8 mouse cellular contexts compared by ENCODE assay signal in the genomic region with DNA sequence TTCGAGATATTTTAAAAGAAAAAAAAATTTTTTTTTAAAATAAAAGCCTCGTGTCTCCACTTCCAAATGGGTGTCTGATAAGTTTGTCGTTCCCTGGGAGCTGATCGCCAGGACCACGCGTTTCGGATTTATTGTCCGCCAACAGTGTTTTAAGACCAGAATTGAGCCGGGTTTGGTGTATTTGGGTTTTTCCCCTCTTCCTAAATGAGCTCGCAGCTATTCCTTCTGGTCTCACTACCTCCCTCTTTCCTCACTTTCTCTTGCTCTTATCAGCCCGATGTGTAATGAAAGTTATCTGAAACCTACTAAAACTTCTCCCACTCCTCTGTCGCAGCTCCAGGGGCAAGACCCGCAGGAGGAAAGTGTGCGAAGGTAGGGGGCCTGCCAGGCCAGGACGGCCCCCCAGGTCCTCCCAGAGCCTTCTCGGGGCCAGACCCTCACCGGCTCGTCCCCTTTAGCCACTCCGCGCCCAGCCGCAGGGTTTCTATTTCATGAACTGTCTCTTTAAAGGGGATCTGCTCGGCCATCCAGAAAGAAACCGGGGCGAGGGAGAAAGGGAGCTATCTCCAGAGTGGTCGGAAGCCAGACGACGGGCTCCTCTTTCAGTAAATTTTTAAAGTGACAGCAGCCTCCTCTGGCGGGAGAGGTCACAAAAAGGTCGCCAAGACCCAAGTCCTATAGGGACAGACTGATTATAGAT.
A peak's percentile ranks its signal among the peaks of the same experiment; 100 is the strongest.
DNase-seq lines count a peak whose midpoint lies in the region; ATAC-seq and TF ChIP-seq lines count a peak whose summit lies in the region.

No protein-coding gene starts in this region.

- no peak for TF ChIP-seq CTCF in heart, postnatal 0 days (IDR thresholded peaks at IDR 0.05; ENCODE audit: low read depth)

- WGBS in forebrain, embryonic 10.5 days = under 1% methylated on average over 29 of the region's 29 CpGs
- under 1% methylated on average over 29 of the region's 29 CpGs for WGBS in heart, postnatal 0 days
- 3% methylated on average over 29 of the region's 29 CpGs for WGBS in macrophage (ENCODE audit: missing documents)

- peaks cover 12% of the 10 kb centered on the region; the same call in 1 of the 2 replicates for H3K27me3 ChIP-seq in forebrain, embryonic 10.5 days (ENCODE audit: poor library complexity, severe bottlenecking)
- no peaks in the 10 kb centered on the region for H3K27me3 ChIP-seq in heart, postnatal 0 days (ENCODE audit: control insufficient read depth, insufficient read depth, low read length)

- H3K9ac ChIP-seq in heart, postnatal 0 days (replicated peaks; ENCODE audit: low read depth, low read length) = peak overlapping the region; percentile 75

- no peaks in the 10 kb centered on the region for H3K9me3 ChIP-seq in forebrain, embryonic 10.5 days
- no peaks in the 10 kb centered on the region for H3K9me3 ChIP-seq in heart, postnatal 0 days (replicated peaks; ENCODE audit: control insufficient read depth, low read length)

- H3K4me2 ChIP-seq in heart, postnatal 0 days (ENCODE audit: low read depth, low read length) = peak overlapping the region; percentile 74

- peak overlapping the region; percentile 91 for H3K27ac ChIP-seq in forebrain, embryonic 10.5 days
- peak overlapping the region; percentile 92 for H3K27ac ChIP-seq in heart, postnatal 0 days (ENCODE audit: low read depth)
- no peak overlapping the region for H3K27ac ChIP-seq in macrophage

- peak overlapping the region; percentile 74 for H3K4me3 ChIP-seq in forebrain, embryonic 10.5 days
- H3K4me3 ChIP-seq in heart, postnatal 0 days (ENCODE audit: low read depth, low read length) = peak overlapping the region; percentile 85
- peak overlapping the region; percentile 19; the same call in 1 of the 2 replicates for H3K4me3 ChIP-seq in macrophage (ENCODE audit: inconsistent target)

- peak; percentile 79 for DNase-seq in 3134 (ENCODE audit: extremely low read depth, insufficient read length, low spot score)
- DNase-seq in adrenal gland, adult (ENCODE audit: inconsistent age in 2 of 2, low spot score in 1 of 2) = peak; percentile 34 to 73
- DNase-seq in forebrain, embryonic 10.5 days (ENCODE audit: extremely low spot score, low spot score) = peak; percentile 77
- peak; percentile 74 for DNase-seq in heart, postnatal 0 days (ENCODE audit: low spot score)
- peak; percentile 52 to 69 for DNase-seq in kidney, postnatal 25 days
- peak; percentile 54 for DNase-seq in urinary bladder, postnatal 14 days (ENCODE audit: low spot score)
- no peak for DNase-seq in thymus, postnatal 25 days

- peaks cover 70% of the 10 kb centered on the region for H3K4me1 ChIP-seq in forebrain, embryonic 10.5 days
- H3K4me1 ChIP-seq in heart, postnatal 0 days (ENCODE audit: control insufficient read depth, insufficient read depth) = no peaks in the 10 kb centered on the region

- H3K79me2 ChIP-seq in macrophage (ENCODE audit: inconsistent target) = no peaks in the 10 kb centered on the region

- TF ChIP-seq EP300 in heart, postnatal 0 days (IDR thresholded peaks at IDR 0.05; ENCODE audit: low read depth) = no peak

- peak; percentile 73 for ATAC-seq in heart, postnatal 0 days (ENCODE audit: insufficient read depth, low read depth)

- no peaks in the 10 kb centered on the region for H3K36me3 ChIP-seq in forebrain, embryonic 10.5 days (replicated peaks)
- no peaks in the 10 kb centered on the region for H3K36me3 ChIP-seq in heart, postnatal 0 days (replicated peaks; ENCODE audit: control insufficient read depth, insufficient read depth, low read length)
- H3K36me3 ChIP-seq in macrophage (ENCODE audit: inconsistent target) = no peaks in the 10 kb centered on the region

Comparison
In these comparisons a context has a peak if more than half of its experiments do, and no peak if none do; other contexts are left out.
1. H3K4me3 ChIP-seq: peak in every context shown above with its lines; median percentile 85 in heart, postnatal 0 days; 74 in forebrain, embryonic 10.5 days; 19 in macrophage.